Mouse (Mus musculus) E14TG2a.4 (cell line): ENCODE results near the gene Tubgcp4.

Experiments used
- H3K27me3 ChIP-seq: 2 replicates; pipeline ENCODE4 v1.6.1; 2014; ENCODE audit warnings: low read length, control low read depth; ENCODE audit not compliant: insufficient read depth
- H3K36me3 ChIP-seq: 2 replicates; pipeline ENCODE4 v1.6.1; 2014; ENCODE audit warnings: low read length, control low read depth; ENCODE audit not compliant: insufficient read depth
- H3K4me1 ChIP-seq: replicated peaks from 2 replicates; pipeline ENCODE4 v1.6.1; 2014; ENCODE audit warnings: low read depth, low read length, control low read depth
- H3K4me3 ChIP-seq: replicated peaks from 2 replicates; pipeline ENCODE4 v1.5.1; 2014; ENCODE audit warnings: mild to moderate bottlenecking, low read length
- H3K9me3 ChIP-seq: 2 replicates; pipeline ENCODE4 v1.6.1; 2014; ENCODE audit warnings: low read length, control low read depth
- CTCF ChIP-seq: conservative IDR thresholded peaks from 2 replicates; pipeline ENCODE4 v1.5.1; 2014; ENCODE audit warnings: low read length
- NANOG ChIP-seq: IDR thresholded peaks from 2 replicates; pipeline ENCODE4 v1.6.1; 2014; ENCODE audit warnings: borderline replicate concordance, low read length, mixed read lengths
- POU5F1 ChIP-seq: IDR thresholded peaks from 2 replicates; pipeline ENCODE4 v1.6.1; 2014; ENCODE audit warnings: low read length, borderline replicate concordance

Tubgcp4 gene

DNA sequence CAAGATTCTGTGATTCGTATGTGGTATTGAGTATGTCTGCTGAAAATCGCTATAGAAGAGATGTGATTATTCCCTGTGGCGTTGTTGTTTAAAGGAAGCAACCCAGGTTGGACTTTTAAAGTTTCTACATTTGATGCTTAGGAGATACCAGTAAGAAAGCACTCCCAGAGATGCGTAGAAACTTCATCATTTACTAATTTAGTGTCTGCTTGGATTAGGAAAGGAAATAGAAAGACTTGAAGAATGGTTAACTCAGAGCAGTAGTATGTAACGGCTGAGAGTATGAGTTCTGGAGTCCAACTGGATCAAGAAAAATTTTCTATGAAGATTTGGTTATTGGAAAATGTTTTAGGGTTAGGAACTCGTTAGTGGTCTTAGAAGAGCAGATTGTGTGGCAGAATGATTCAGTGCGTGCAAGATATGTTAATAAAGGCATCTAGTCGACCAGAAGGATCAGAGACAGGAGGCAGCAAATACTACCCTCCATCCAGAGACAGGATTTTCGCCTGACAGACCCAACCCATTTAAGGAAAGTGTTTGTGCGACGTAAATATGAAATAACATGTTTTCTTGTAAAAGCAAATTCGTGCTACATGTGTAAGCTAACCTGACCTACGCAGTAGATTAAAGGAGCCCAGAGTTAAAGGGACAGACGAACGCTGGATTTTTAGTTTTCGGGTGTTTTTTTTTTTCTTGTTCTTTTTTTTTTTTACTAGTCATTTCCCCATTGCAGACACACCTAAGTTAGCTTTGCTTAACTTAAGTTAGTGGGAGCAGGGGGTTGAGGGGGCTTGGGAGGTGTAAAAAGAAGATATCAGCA lies 29.0 kb upstream of the Tubgcp4 start:
- Histone ChIP-seq H3K4me1 (peaks cover 31% of the 10 kb centered on the region), H3K9me3 (no peaks in the 10 kb centered on the region), H3K36me3 (peaks cover 59% of the 10 kb centered on the region), H3K4me3 (peak overlapping the region; percentile 74), H3K27me3 (no peaks in the 10 kb centered on the region)
- TF ChIP-seq POU5F1 (no peak), CTCF (no peak), NANOG (no peak)

DNA sequence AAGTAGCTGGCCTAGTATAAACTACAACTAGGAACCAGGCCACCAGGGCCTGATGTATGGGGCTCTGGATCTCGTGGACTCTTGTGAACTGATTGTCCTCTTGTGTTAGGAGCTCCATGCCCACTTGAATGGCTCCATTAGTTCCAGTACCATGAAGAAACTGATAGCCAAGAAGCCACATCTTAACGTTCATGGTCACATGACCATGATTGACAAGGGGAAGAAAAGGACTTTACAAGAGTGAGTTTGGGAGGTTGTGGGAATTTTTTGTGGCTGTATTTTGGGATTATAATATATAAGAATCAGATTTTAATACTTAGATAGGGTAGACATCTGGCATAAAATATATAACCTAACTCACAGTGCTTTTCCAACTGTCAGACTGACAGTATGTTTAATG lies 28.0 kb upstream of the Tubgcp4 start:
- Histone ChIP-seq H3K36me3 (peaks cover 61% of the 10 kb centered on the region), H3K4me1 (peaks cover 31% of the 10 kb centered on the region), H3K9me3 (no peaks in the 10 kb centered on the region), H3K27me3 (no peaks in the 10 kb centered on the region), H3K4me3 (no peak overlapping the region)
- TF ChIP-seq POU5F1 (no peak), CTCF (no peak), NANOG (no peak)

DNA sequence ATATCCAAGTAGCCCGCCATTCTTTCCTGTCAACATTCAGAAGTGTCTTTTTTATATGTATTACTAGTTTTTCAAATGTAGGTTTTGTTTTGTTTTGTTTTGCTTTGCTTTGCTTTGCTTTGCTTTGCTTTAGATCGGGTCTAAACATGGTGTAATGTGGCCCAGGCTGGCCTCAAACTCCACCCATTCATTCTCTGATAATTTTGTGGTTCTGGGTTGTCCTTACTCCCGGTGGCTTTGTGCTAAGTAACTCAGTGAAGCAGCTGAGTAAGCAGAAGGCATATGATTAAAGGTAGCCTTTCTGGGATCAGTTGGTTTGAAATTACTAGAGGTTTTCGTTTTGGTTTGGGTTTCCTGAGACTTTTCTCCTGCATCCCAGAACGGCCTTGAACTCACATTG lies 20.8 kb upstream of the Tubgcp4 start:
- no peaks in the 10 kb centered on the region for H3K9me3 ChIP-seq
- H3K4me3 ChIP-seq, result no peak overlapping the region
- H3K36me3 ChIP-seq, result peaks cover 80% of the 10 kb centered on the region
- no peaks in the 10 kb centered on the region for H3K27me3 ChIP-seq
- TF ChIP-seq NANOG (no peak), CTCF (no peak), POU5F1 (no peak)
- H3K4me1 ChIP-seq, result no peaks in the 10 kb centered on the region

GRCm38 (mm10) chr2:121153100-121153499 lies 17.4 kb upstream of the Tubgcp4 start:
- Histone ChIP-seq H3K4me3 (no peak overlapping the region), H3K9me3 (no peaks in the 10 kb centered on the region)

GRCm38 (mm10) chr2:121169173-121169572 lies 1.3 kb upstream of the Tubgcp4 start:
- peaks cover 16% of the 10 kb centered on the region for H3K27me3 ChIP-seq
- no peak for TF ChIP-seq POU5F1
- TF ChIP-seq NANOG, result no peak
- H3K9me3 ChIP-seq, result no peaks in the 10 kb centered on the region
- H3K36me3 ChIP-seq, result peaks cover 34% of the 10 kb centered on the region
- no peak overlapping the region for H3K4me3 ChIP-seq
- peaks cover 18% of the 10 kb centered on the region for H3K4me1 ChIP-seq

More at GRCm38 (mm10) chr2:121153100-121153499, 17.4 kb upstream of the Tubgcp4 start:
- TF ChIP-seq POU5F1 (no peak), CTCF (peak; percentile 61)
- Histone ChIP-seq H3K27me3 (no peaks in the 10 kb centered on the region), H3K36me3 (peaks cover 77% of the 10 kb centered on the region), H3K4me1 (no peaks in the 10 kb centered on the region)

GRCm38 (mm10) chr2:121169902-121170301 lies 552 bp upstream of the Tubgcp4 start:
- Histone ChIP-seq H3K4me1 (peaks cover 18% of the 10 kb centered on the region), H3K4me3 (peak overlapping the region; percentile 95), H3K9me3 (no peaks in the 10 kb centered on the region), H3K27me3 (peaks cover 16% of the 10 kb centered on the region), H3K36me3 (peaks cover 36% of the 10 kb centered on the region)
- TF ChIP-seq CTCF, result no peak
- no peak for TF ChIP-seq POU5F1
- no peak for TF ChIP-seq NANOG

GRCm38 (mm10) chr2:121170980-121171742 lies 707 bp downstream of the Tubgcp4 start, which contains the start of gene Zscan29:
Gene Zscan29 (minus strand): TSS chr2:121171125.
- Histone ChIP-seq H3K27me3 (peaks cover 16% of the 10 kb centered on the region), H3K4me3 (peak within 1 kb of the TSS; percentile 95), H3K4me1 (peaks cover 18% of the 10 kb centered on the region), H3K36me3 (peaks cover 42% of the 10 kb centered on the region), H3K9me3 (no peaks in the 10 kb centered on the region)
- TF ChIP-seq NANOG, result no peak
- TF ChIP-seq POU5F1, result no peak
- TF ChIP-seq CTCF, result no peak

GRCm38 (mm10) chr2:121178828-121179479 lies 8.5 kb downstream of the Tubgcp4 start:
- H3K36me3 ChIP-seq, result peaks cover 82% of the 10 kb centered on the region
- H3K4me1 ChIP-seq, result no peaks in the 10 kb centered on the region
- no peaks in the 10 kb centered on the region for H3K9me3 ChIP-seq
- H3K4me3 ChIP-seq, result no peak overlapping the region
- TF ChIP-seq POU5F1 (no peak), CTCF (peak; percentile 73)
- H3K27me3 ChIP-seq, result no peaks in the 10 kb centered on the region
